In the genomic region with DNA sequence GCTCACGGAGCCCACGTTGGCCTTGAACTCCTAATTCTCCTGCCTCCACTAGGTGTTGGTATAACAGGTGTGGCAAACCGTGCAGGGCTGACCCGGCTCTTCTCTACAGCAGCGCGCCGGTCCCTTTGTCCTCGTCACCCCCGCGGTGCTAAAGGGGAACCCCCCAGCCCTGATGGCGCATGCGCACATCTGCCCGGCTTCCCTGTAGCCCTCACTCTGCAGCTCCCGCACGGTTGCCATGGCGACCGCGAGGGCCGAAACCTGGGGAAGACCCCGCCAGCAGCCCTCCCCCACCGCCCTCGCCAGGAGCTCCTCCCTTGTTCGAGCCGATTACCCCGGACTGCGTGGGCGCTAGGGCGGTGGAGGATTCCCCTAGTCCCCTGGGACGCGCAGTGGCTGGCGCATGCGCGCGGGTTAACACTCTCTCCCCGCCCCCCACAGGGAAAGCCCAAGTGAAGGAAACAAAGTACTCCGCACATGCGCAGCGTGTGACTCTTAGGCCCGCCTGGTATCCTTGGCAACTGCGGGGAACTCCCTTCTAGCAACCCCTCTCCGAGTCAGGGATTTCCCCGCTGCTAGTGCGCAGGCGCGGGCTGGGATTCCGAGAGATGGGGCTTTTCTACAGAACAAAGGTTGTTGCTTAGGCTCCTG, we compare ENCODE assay signal across 8 mouse cellular contexts. TPM values are rescaled to one million over a fixed set of nuclear protein-coding genes. Genes with fewer than 3 reads are reported as not detected.
DNase-seq lines count a peak whose midpoint lies in the region; ATAC-seq and TF ChIP-seq lines count a peak whose summit lies in the region.

No protein-coding gene starts in this region.

- peak; percentile 99 for DNase-seq in MEL (ENCODE audit: low read depth, low spot score)
- DNase-seq in cerebellum, adult 2 months: peak; percentile 99
- DNase-seq in forelimb bud, embryonic 11.5 days (ENCODE audit: low read depth, low spot score): peak; percentile 100
- DNase-seq in layer of hippocampus, adult 9-10 months (ENCODE audit: low spot score): peak; percentile 99
- DNase-seq in ovary, postnatal 10 days (ENCODE audit: low spot score): peak; percentile 96
- DNase-seq in thymus, postnatal 10 days (ENCODE audit: low spot score in 2 of 2): peak; percentile 99

- H3K27ac ChIP-seq in MEL (ENCODE audit: control insufficient read depth, low read depth, low read length): peak overlapping the region; percentile 59
- H3K27ac ChIP-seq in cerebellum, adult 2 months (ENCODE audit: insufficient read depth, low read length): peak overlapping the region; percentile 41
- peak overlapping the region; percentile 85 for H3K27ac ChIP-seq in lung, embryonic 16.5 days (ENCODE audit: low read length)

- H3K4me3 ChIP-seq in MEL (ENCODE audit: control insufficient read depth in 1 of 2, insufficient read depth in 1 of 2, low read depth in 2 of 2, low read length in 2 of 2): peak overlapping the region; percentile 55 to 57
- peak overlapping the region; percentile 71 for H3K4me3 ChIP-seq in cerebellum, adult 2 months (replicated peaks; ENCODE audit: insufficient read depth, low read depth, low read length)
- peak overlapping the region; percentile 69 for H3K4me3 ChIP-seq in lung, embryonic 16.5 days (ENCODE audit: low read length)

- peak in 1 of 2 experiments; percentile 41; a peak in 1 of 4 replicates for TF ChIP-seq EP300 in MEL (IDR thresholded peaks at IDR 0.05; ENCODE audit: low read depth in 1 of 2, low read length in 2 of 2)

- H3K79me2 ChIP-seq in MEL (ENCODE audit: control insufficient read depth, insufficient read depth, low read length, poor library complexity): no peaks in the 10 kb centered on the region; the same call in 1 of the 2 replicates

- H3K36me3 ChIP-seq in MEL (ENCODE audit: control insufficient read depth in 1 of 2, insufficient read depth in 2 of 2, low read length in 2 of 2): peaks cover 0 to 2% of the 10 kb centered on the region in 2 experiments; a peak in 1 of 4 replicates
- no peaks in the 10 kb centered on the region; the same call in 1 of the 2 replicates for H3K36me3 ChIP-seq in lung, embryonic 16.5 days (ENCODE audit: control insufficient read depth, insufficient read depth, low read length)

- no peaks in the 10 kb centered on the region for H3K9me3 ChIP-seq in MEL (replicated peaks; ENCODE audit: insufficient read depth, low read length)
- H3K9me3 ChIP-seq in lung, embryonic 16.5 days (ENCODE audit: control insufficient read depth, low read length): no peaks in the 10 kb centered on the region

- under 1% methylated on average over 46 of the region's 46 CpGs for WGBS in cerebellum, adult 2 months
- WGBS in lung, embryonic 16.5 days: under 1% methylated on average over 46 of the region's 46 CpGs

- peak; percentile 5 to 78; a peak in 2 of 4 replicates for TF ChIP-seq POLR2A in MEL (IDR thresholded peaks at IDR 0.05; ENCODE audit: control insufficient read depth in 1 of 2, insufficient read depth in 1 of 2, low read depth in 1 of 2, low read length in 2 of 2, poor library complexity in 1 of 2)
- TF ChIP-seq POLR2A in cerebellum, adult 2 months (IDR thresholded peaks at IDR 0.05; ENCODE audit: borderline replicate concordance, insufficient read depth, low read length): peak; percentile 38; the same call in 1 of the 2 replicates

- H3K9ac ChIP-seq in MEL (ENCODE audit: control insufficient read depth, low read depth, low read length, poor library complexity, severe bottlenecking): peak overlapping the region; percentile 69
- peak overlapping the region; percentile 78 for H3K9ac ChIP-seq in lung, embryonic 16.5 days (ENCODE audit: low read length)

- H3K4me1 ChIP-seq in MEL (ENCODE audit: control insufficient read depth in 1 of 2, insufficient read depth in 2 of 2, low read length in 2 of 2): 0 out of 4 replicates have a peak, but pooled peaks cover 0 to 5% of the 10 kb centered on the region in 2 experiments
- H3K4me1 ChIP-seq in cerebellum, adult 2 months (ENCODE audit: control insufficient read depth, insufficient read depth, low read length): peaks cover 18% of the 10 kb centered on the region
- peaks cover 29% of the 10 kb centered on the region for H3K4me1 ChIP-seq in lung, embryonic 16.5 days (replicated peaks; ENCODE audit: control insufficient read depth, insufficient read depth, low read length)

- no peaks in the 10 kb centered on the region for H3K27me3 ChIP-seq in MEL (ENCODE audit: control insufficient read depth in 1 of 2, insufficient read depth in 2 of 2, low read length in 2 of 2)
- peaks cover 1% of the 10 kb centered on the region; the same call in 1 of the 2 replicates for H3K27me3 ChIP-seq in cerebellum, adult 2 months (ENCODE audit: control insufficient read depth, insufficient read depth, low read length)
- peaks cover 29% of the 10 kb centered on the region for H3K27me3 ChIP-seq in lung, embryonic 16.5 days (ENCODE audit: control insufficient read depth, insufficient read depth, low read depth, low read length)

- no peak for TF ChIP-seq CTCF in MEL (IDR thresholded peaks at IDR 0.05 in 2 of 3, conservative IDR thresholded peaks at IDR 0.05 in 1 of 3; ENCODE audit: control insufficient read depth in 1 of 3, insufficient read depth in 1 of 3, low read depth in 2 of 3, low read length in 3 of 3, poor library complexity in 1 of 3, severe bottlenecking in 1 of 3)
- no peak for TF ChIP-seq CTCF in cerebellum, adult 2 months (IDR thresholded peaks at IDR 0.05; ENCODE audit: borderline replicate concordance, insufficient read depth, low read depth, low read length)

- H3K4me2 ChIP-seq in lung, embryonic 16.5 days (ENCODE audit: low read depth, low read length): peak overlapping the region; percentile 64

- ATAC-seq in hematopoietic stem cell, adult 5-6 weeks (replicated peaks in 1 of 2; ENCODE audit: insufficient read depth in 1 of 2, low FRiP score in 2 of 2, low TSS enrichment in 1 of 2, low read depth in 1 of 2, poor library complexity in 2 of 2, severe bottlenecking in 2 of 2): peak; percentile 71 to 74
- peak; percentile 92 for ATAC-seq in lung, embryonic 16.5 days (ENCODE audit: low read depth)

- TF ChIP-seq RAD21 in MEL (IDR thresholded peaks at IDR 0.05; ENCODE audit: low read depth, low read length): no peak

TF ChIP-seq in MEL, 35 proteins besides CTCF, POLR2A, EP300 and RAD21 (continues in another document):
- TF ChIP-seq ELF1 (IDR thresholded peaks at IDR 0.05; ENCODE audit: low read depth, low read length) (peak; percentile 64; the same call in 1 of the 2 replicates), RCOR1 (IDR thresholded peaks at IDR 0.05; ENCODE audit: low read depth, low read length) (no peak), HCFC1 (IDR thresholded peaks at IDR 0.05; ENCODE audit: low read depth, low read length) (peak; percentile 75), MXI1 (IDR thresholded peaks at IDR 0.05; ENCODE audit: low read depth, low read length) (peak; percentile 84; the same call in 1 of the 2 replicates), CHD2 (IDR thresholded peaks at IDR 0.05; ENCODE audit: low read length) (peak; percentile 69), SIN3A (IDR thresholded peaks at IDR 0.05; ENCODE audit: low read length) (peak; percentile 94), MAZ (IDR thresholded peaks at IDR 0.05; ENCODE audit: low read depth, low read length) (peak; percentile 90), NRF1 (IDR thresholded peaks at IDR 0.05; ENCODE audit: insufficient read depth, low read depth, low read length, poor library complexity, severe bottlenecking) (peak; percentile 91), USF1 (IDR thresholded peaks at IDR 0.05; ENCODE audit: low read depth, low read length) (no peak), POLR2AphosphoS2 (IDR thresholded peaks at IDR 0.05; ENCODE audit: low read length) (peak; percentile 71; the same call in 1 of the 2 replicates), ETS1 (IDR thresholded peaks at IDR 0.05; ENCODE audit: low read depth, low read length) (peak; percentile 88), ZMIZ1 (IDR thresholded peaks at IDR 0.05; ENCODE audit: low read depth, low read length) (peak; percentile 54; the same call in 1 of the 2 replicates)

RNA-seq across cellular contexts. Expression of gene Kcnn1, which starts 2.4 kb away (rescaled TPM):
- 7.3 and 8.9 TPM in 2 replicates for total RNA-seq in MEL (2012; rRNA removed)
- polyA plus RNA-seq in MEL (2012; ENCODE audit: insufficient read depth in 1 of 2, insufficient read length in 2 of 2, low read depth in 1 of 2, low replicate concordance in 2 of 2, missing spikeins in 1 of 2): 10 to 100 TPM in 1 of 2 experiments, not detected in 1; 10.7 TPM
- polyA plus RNA-seq in cerebellum, adult 2 months (2012; rRNA removed): 19.4 and 22.1 TPM in 2 replicates
- total RNA-seq in hematopoietic stem cell, adult 5-6 weeks (2017): 0.56 and 1.5 TPM in 2 replicates
- 0.40 and 0.99 TPM in 2 replicates for polyA plus RNA-seq in lung, embryonic 16.5 days (2015; fragmentation: Nextera tagmentation; extraction: Ambion mirVana)

RNA-seq across cellular contexts. Expression of gene Ccdc124, which starts 8.3 kb away (rescaled TPM):
- 47.5 and 47.6 TPM in 2 replicates for total RNA-seq in MEL (2012; rRNA removed)
- polyA plus RNA-seq in MEL (2012; ENCODE audit: insufficient read depth in 1 of 2, insufficient read length in 2 of 2, low read depth in 1 of 2, low replicate concordance in 2 of 2, missing spikeins in 1 of 2): 10 to 100 TPM in 1 of 2 experiments, not detected in 1; 87.1 TPM
- 123 and 145 TPM in 2 replicates for polyA plus RNA-seq in cerebellum, adult 2 months (2012; rRNA removed)
- 18.0 and 20.1 TPM in 2 replicates for total RNA-seq in hematopoietic stem cell, adult 5-6 weeks (2017)
- polyA plus RNA-seq in lung, embryonic 16.5 days (2015; fragmentation: Nextera tagmentation; extraction: Ambion mirVana): 99.2 and 106 TPM in 2 replicates

RNA-seq across cellular contexts. Expression of gene Arrdc2, which starts 26.0 kb away (rescaled TPM):
- total RNA-seq in MEL (2012; rRNA removed): 10.0 and 13.1 TPM in 2 replicates
- 10 to 100 TPM in 1 of 2 experiments, not detected in 1; 22.5 TPM for polyA plus RNA-seq in MEL (2012; ENCODE audit: insufficient read depth in 1 of 2, insufficient read length in 2 of 2, low read depth in 1 of 2, low replicate concordance in 2 of 2, missing spikeins in 1 of 2)
- polyA plus RNA-seq in cerebellum, adult 2 months (2012; rRNA removed): 33.1 and 34.0 TPM in 2 replicates
- 8.6 and 8.8 TPM in 2 replicates for total RNA-seq in hematopoietic stem cell, adult 5-6 weeks (2017)
- 4.5 and 5.6 TPM in 2 replicates for polyA plus RNA-seq in lung, embryonic 16.5 days (2015; fragmentation: Nextera tagmentation; extraction: Ambion mirVana)

RNA-seq across cellular contexts. Expression of gene Slc5a5, which starts 27.1 kb away (rescaled TPM):
- total RNA-seq in MEL (2012; rRNA removed): 0.12 and 0.13 TPM in 2 replicates
- polyA plus RNA-seq in MEL (2012; ENCODE audit: insufficient read depth in 1 of 2, insufficient read length in 2 of 2, low read depth in 1 of 2, low replicate concordance in 2 of 2, missing spikeins in 1 of 2): under 1 TPM in 1 of 2 experiments, not detected in 1; 0.36 TPM
- polyA plus RNA-seq in cerebellum, adult 2 months (2012; rRNA removed): 6.7 and 6.9 TPM in 2 replicates
- total RNA-seq in hematopoietic stem cell, adult 5-6 weeks (2017): not detected in 2 replicates
- 0.13 and 0.16 TPM in 2 replicates for polyA plus RNA-seq in lung, embryonic 16.5 days (2015; fragmentation: Nextera tagmentation; extraction: Ambion mirVana)

RNA-seq across cellular contexts. Expression of gene Rpl18a, which starts 31.7 kb away (rescaled TPM):
- total RNA-seq in MEL (2012; rRNA removed): 4,999 and 5,671 TPM in 2 replicates
- 1,000 to 10,000 TPM in 1 of 2 experiments, not detected in 1; 5,399 TPM for polyA plus RNA-seq in MEL (2012; ENCODE audit: insufficient read depth in 1 of 2, insufficient read length in 2 of 2, low read depth in 1 of 2, low replicate concordance in 2 of 2, missing spikeins in 1 of 2)
- 1,458 and 1,510 TPM in 2 replicates for polyA plus RNA-seq in cerebellum, adult 2 months (2012; rRNA removed)
- total RNA-seq in hematopoietic stem cell, adult 5-6 weeks (2017): 2,300 and 3,111 TPM in 2 replicates
- 5,017 and 5,100 TPM in 2 replicates for polyA plus RNA-seq in lung, embryonic 16.5 days (2015; fragmentation: Nextera tagmentation; extraction: Ambion mirVana)

Comparison
In these comparisons a context has a peak if more than half of its experiments do, and no peak if none do; other contexts are left out.
1. Peak in every context shown above with its lines: DNase-seq, ATAC-seq, H3K4me3 ChIP-seq and H3K27ac ChIP-seq.